Mouse (Mus musculus) thymus, adult 2 months (tissue): ENCODE results near the gene Gsg1l. TPM values are rescaled to one million over a fixed set of nuclear protein-coding genes. Genes with fewer than 3 reads are reported as not detected.

ENCODE experiments used
- DNase-seq: peaks from one replicate; pipeline ENCODE4 v3.0.0; 2021
- H3K27ac ChIP-seq: fragments of 200-500 bp; 2 replicates; pipeline ENCODE4 v1.5.1; 2012; ENCODE audit warnings: low read length, control low read depth; ENCODE audit not compliant: control insufficient read depth, insufficient read depth
- H3K27me3 ChIP-seq: fragments of 200-500 bp; 2 replicates; pipeline ENCODE4 v1.6.1; 2012; ENCODE audit warnings: mild to moderate bottlenecking, low read length, moderate library complexity, mixed read lengths; ENCODE audit not compliant: control insufficient read depth, insufficient read depth
- H3K36me3 ChIP-seq: fragments of 200-500 bp; 2 replicates; pipeline ENCODE4 v1.6.1; 2012; ENCODE audit warnings: mild to moderate bottlenecking, low read length, moderate library complexity; ENCODE audit not compliant: control insufficient read depth, insufficient read depth
- H3K4me1 ChIP-seq: fragments of 200-500 bp; replicated peaks from 2 replicates; pipeline ENCODE4 v1.6.1; 2012; ENCODE audit warnings: low read length; ENCODE audit not compliant: control insufficient read depth, insufficient read depth
- H3K4me3 ChIP-seq: fragments of 200-500 bp; 2 replicates; pipeline ENCODE4 v1.5.1; 2012; ENCODE audit warnings: mild to moderate bottlenecking, low read length, control low read depth, moderate library complexity; ENCODE audit not compliant: control insufficient read depth, insufficient read depth
- CTCF ChIP-seq: fragments of 200-500 bp; IDR thresholded peaks from 2 replicates; pipeline ENCODE4 v1.5.1; 2012; ENCODE audit warnings: mild to moderate bottlenecking, control low read depth, low read length, moderate library complexity, borderline replicate concordance; ENCODE audit not compliant: control insufficient read depth, poor library complexity, insufficient read depth; ENCODE audit errors: extremely low read depth
- POLR2A ChIP-seq: fragments of 200-500 bp; IDR thresholded peaks from 2 replicates; pipeline ENCODE4 v1.6.1; 2012; ENCODE audit warnings: mild to moderate bottlenecking, low read length, control low read depth, moderate library complexity; ENCODE audit not compliant: control insufficient read depth, poor library complexity, insufficient read depth; ENCODE audit errors: extremely low read depth
- WGBS: fragments of 180-500 bp; shearing (Covaris S2); methylation state at CpG from one replicate; pipeline ENCODE4 v1.1.7; 2018; 5-methylcytosine and 5-hydroxymethylcytosine counted together
- polyA plus RNA-seq: library from polyadenylated mRNA; depleted of rRNA; stranded (reverse); fragments of >200 nt; gene quantifications from 2 replicates; pipeline ENCODE4 v1.2.3, GENCODE M21; 2012; rRNA removed

The Gsg1l gene
- polyA plus RNA-seq = 0.18 and 0.94 TPM in 2 replicates

- no peak for DNase-seq
- H3K27me3 ChIP-seq = peaks cover 15% of the 10 kb centered on the region; the same call in 1 of the 2 replicates
- H3K27ac ChIP-seq = no peak within 1 kb of the TSS
- H3K4me3 ChIP-seq = no peak within 1 kb of the TSS; the same call in 1 of the 2 replicates
- TF ChIP-seq CTCF (no peak), POLR2A (no peak)
- under 1% methylated on average over 49 of the region's 49 CpGs for WGBS
- no peaks in the 10 kb centered on the region for H3K36me3 ChIP-seq
- peaks cover 7% of the 10 kb centered on the region for H3K4me1 ChIP-seq
These were observed at the start of gene Gsg1l for GRCm38 (mm10) chr7:126082286-126082741. TSS of gene Gsg1l (minus strand) at chr7:126082411.

DNA sequence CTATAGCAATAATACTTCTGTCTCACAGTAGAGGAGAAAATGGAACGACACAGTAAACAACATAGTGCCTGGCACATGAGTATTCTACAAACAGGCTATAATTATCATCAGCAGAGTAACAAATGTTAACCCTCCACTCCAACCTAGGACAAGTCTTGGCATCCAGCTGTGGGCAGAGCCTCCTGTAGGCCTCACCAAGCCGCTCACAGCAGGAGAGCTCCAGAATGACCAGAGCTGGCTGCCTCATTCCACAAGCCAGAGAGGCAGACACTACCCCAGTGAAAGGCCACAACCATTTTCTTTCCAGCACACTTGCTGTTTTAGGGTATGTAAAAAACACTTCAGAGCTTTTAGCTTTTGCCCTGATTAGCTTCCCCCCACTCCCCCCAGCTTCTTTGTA, 45.5 kb upstream of the Gsg1l start:
- Histone ChIP-seq H3K4me1 (no peaks in the 10 kb centered on the region), H3K4me3 (no peak overlapping the region), H3K27me3 (no peaks in the 10 kb centered on the region), H3K36me3 (peaks cover 77% of the 10 kb centered on the region), H3K27ac (no peak overlapping the region)
- no peak for TF ChIP-seq CTCF
- no peak for TF ChIP-seq POLR2A
- 100% methylated on average over 2 of the region's 2 CpGs for WGBS
- no peak for DNase-seq

- H3K4me3 ChIP-seq = no peak overlapping the region
- WGBS = 95% methylated on average over 3 of the region's 3 CpGs
- DNase-seq = no peak
- H3K27ac ChIP-seq = no peak overlapping the region
- TF ChIP-seq POLR2A (no peak), CTCF (no peak)
- H3K4me1 ChIP-seq = no peaks in the 10 kb centered on the region
- no peaks in the 10 kb centered on the region for H3K27me3 ChIP-seq
- peaks cover 86% of the 10 kb centered on the region for H3K36me3 ChIP-seq
These were observed 44.3 kb upstream of the Gsg1l start for GRCm38 (mm10) chr7:126126502-126126901.

DNA sequence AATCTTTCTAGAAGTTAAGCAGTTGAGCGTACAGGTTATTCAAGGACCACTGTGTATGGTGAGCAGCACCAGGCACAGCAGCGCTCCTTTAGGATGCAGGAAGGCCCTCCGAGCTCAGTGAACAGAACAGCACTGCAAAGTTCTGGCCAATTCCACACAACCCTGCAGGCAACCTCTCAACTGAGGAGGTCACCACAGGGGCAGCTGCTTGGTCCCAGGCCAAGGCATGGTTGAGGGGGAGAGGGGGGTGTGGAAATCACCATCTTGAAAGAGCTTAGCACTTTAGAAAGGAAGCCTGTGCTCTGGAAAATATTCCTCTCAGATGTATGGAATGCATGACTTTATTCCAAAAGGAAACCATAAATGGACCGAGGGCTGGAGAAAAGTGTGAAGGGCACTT, 39.3 kb upstream of the Gsg1l start:
- 97% methylated on average over 4 of the region's 4 CpGs for WGBS
- H3K4me3 ChIP-seq = no peak overlapping the region
- H3K27me3 ChIP-seq = no peaks in the 10 kb centered on the region
- no peak overlapping the region for H3K27ac ChIP-seq
- peaks cover 87% of the 10 kb centered on the region for H3K36me3 ChIP-seq
- no peak for DNase-seq
- TF ChIP-seq CTCF (no peak), POLR2A (no peak)
- no peaks in the 10 kb centered on the region for H3K4me1 ChIP-seq

- no peak for DNase-seq
- no peak overlapping the region for H3K4me3 ChIP-seq
- no peaks in the 10 kb centered on the region for H3K4me1 ChIP-seq
- H3K27ac ChIP-seq = no peak overlapping the region
- H3K36me3 ChIP-seq = peaks cover 87% of the 10 kb centered on the region
- TF ChIP-seq POLR2A = no peak
- TF ChIP-seq CTCF = no peak
- WGBS = 94% methylated on average over 6 of the region's 6 CpGs
- H3K27me3 ChIP-seq = no peaks in the 10 kb centered on the region
These were observed 37.6 kb upstream of the Gsg1l start for GRCm38 (mm10) chr7:126119819-126120218.

DNA sequence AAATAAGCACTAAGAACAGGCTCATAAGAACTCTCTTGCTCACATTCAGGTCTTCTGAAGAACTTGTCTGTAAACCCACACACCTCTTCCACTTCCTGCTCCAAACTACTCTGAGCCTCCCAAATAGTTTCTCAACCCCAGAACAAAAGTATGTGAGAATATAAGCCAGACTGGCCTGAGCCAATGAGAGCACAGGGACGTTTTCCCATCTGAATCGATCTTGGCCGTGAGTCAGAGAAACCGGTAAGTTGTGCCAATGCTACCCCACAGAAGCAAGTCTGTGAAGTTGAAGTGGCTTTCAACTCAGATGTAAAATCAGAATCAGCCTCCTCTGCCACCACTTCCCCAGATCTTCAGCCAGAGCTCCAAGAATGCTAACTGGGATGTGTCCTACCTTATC, 31.1 kb upstream of the Gsg1l start:
- no peak overlapping the region for H3K27ac ChIP-seq
- peaks cover 80% of the 10 kb centered on the region for H3K36me3 ChIP-seq
- H3K4me1 ChIP-seq = no peaks in the 10 kb centered on the region
- WGBS = 91% methylated on average over 4 of the region's 4 CpGs
- no peaks in the 10 kb centered on the region for H3K27me3 ChIP-seq
- TF ChIP-seq CTCF (no peak), POLR2A (no peak)
- no peak for DNase-seq
- no peak overlapping the region for H3K4me3 ChIP-seq

DNA sequence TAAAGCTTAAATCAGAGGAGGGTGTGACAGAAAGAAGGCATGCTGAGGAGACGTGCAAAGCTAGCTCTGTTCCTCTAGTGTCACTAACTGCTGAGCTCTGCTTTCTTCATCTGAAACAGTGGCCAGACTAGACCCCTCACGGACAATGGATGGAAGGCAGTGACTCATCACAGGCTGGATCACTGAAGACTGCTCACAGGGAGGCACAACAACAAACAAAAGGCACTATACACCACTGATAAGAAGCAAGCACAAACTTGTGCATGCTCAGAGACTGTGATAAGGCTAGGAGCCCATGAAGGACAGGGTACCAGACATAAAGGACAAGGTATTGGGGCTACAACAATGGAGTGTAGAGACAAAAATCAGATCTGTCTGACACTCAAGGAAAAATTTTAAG, 29.0 kb upstream of the Gsg1l start:
- H3K36me3 ChIP-seq = peaks cover 89% of the 10 kb centered on the region
- WGBS = 97% methylated on average over 2 of the region's 2 CpGs

More for the DNA sequence above, 29.0 kb upstream of the Gsg1l start:
- H3K4me3 ChIP-seq = no peak overlapping the region
- no peaks in the 10 kb centered on the region for H3K27me3 ChIP-seq
- DNase-seq = no peak
- H3K4me1 ChIP-seq = no peaks in the 10 kb centered on the region
- TF ChIP-seq CTCF (no peak), POLR2A (no peak)
- H3K27ac ChIP-seq = no peak overlapping the region
